Mouse (Mus musculus) CH12.LX (cell line): ENCODE results near the gene Htr1f. TPM values are rescaled to one million over a fixed set of nuclear protein-coding genes. Genes with fewer than 3 reads are reported as not detected.

Experiments used
- DNase-seq: peaks from one replicate; pipeline ENCODE4 v3.0.0-alpha.2; 2013; ENCODE audit errors: extremely low read depth
- H3K27ac ChIP-seq: 2 replicates; pipeline ENCODE4 v1.5.1; 2012; ENCODE audit warnings: low read depth, mild to moderate bottlenecking, control low read depth, moderate library complexity; ENCODE audit not compliant: insufficient read depth
- H3K27me3 ChIP-seq: replicated peaks from 2 replicates; pipeline ENCODE3; 2012; ENCODE audit warnings: inconsistent platforms
- H3K36me3 ChIP-seq, 2 experiments: replicated peaks in 1 of 2; 2 replicates each; pipeline versions ENCODE3 to v1.6.1; 2012; ENCODE audit warnings: inconsistent platforms in 1 of 2, low read length in 1 of 2, mild to moderate bottlenecking in 1 of 2, mixed read lengths in 1 of 2, moderate library complexity in 1 of 2; ENCODE audit not compliant: control insufficient read depth in 1 of 2, insufficient read depth in 1 of 2
- H3K4me1 ChIP-seq, 2 experiments: 2 replicates each; pipeline ENCODE4 v1.6.1; 2012; ENCODE audit warnings: inconsistent platforms in 1 of 2, moderate library complexity in 1 of 2; ENCODE audit not compliant: insufficient read depth in 2 of 2, control insufficient read depth in 1 of 2
- H3K4me2 ChIP-seq: 2 replicates; pipeline ENCODE4 v1.6.1; 2012; ENCODE audit warnings: low read depth, mild to moderate bottlenecking, control low read depth; ENCODE audit not compliant: poor library complexity, insufficient read depth, severe bottlenecking
- H3K4me3 ChIP-seq, 3 experiments: fragments of 150-350 bp in 1 of 3; sonication (generic) in 1 of 3; replicated peaks in 1 of 3; 2 replicates each; pipeline versions ENCODE3 to v1.5.1; 2011 to 2012; ENCODE audit warnings: low read depth in 2 of 3, low read length in 2 of 3, mild to moderate bottlenecking in 2 of 3, moderate library complexity in 2 of 3, control low read depth in 1 of 3, improper control_type of control experiment in 1 of 3, inconsistent platforms in 1 of 3, mixed read lengths in 1 of 3; ENCODE audit not compliant: poor library complexity in 1 of 3
- H3K79me2 ChIP-seq: replicated peaks from 2 replicates; pipeline ENCODE4 v1.6.1; 2012; ENCODE audit warnings: mild to moderate bottlenecking, moderate library complexity; ENCODE audit not compliant: control insufficient read depth, poor library complexity, insufficient read depth, severe bottlenecking; ENCODE audit errors: extremely low read depth
- H3K9ac ChIP-seq: 2 replicates; pipeline ENCODE4 v1.6.1; 2012; ENCODE audit warnings: low read depth, mild to moderate bottlenecking, control low read depth, moderate library complexity; ENCODE audit not compliant: insufficient read depth
- H3K9me3 ChIP-seq: replicated peaks from 2 replicates; pipeline ENCODE3; 2012; ENCODE audit warnings: low read length, inconsistent platforms, mixed read lengths
- CHD1 ChIP-seq: IDR thresholded peaks from 2 replicates; pipeline ENCODE4 v1.6.1; 2012; ENCODE audit warnings: low read depth, low read length, improper control_type of control experiment, inconsistent platforms
- CTCF ChIP-seq, 2 experiments: IDR thresholded peaks in 1 of 2; conservative IDR thresholded peaks in 1 of 2; 2 replicates each; pipeline ENCODE4 v1.5.1; 2011 to 2012; ENCODE audit warnings: low read depth in 2 of 2, low read length in 2 of 2, improper control_type of control experiment in 1 of 2, inconsistent platforms in 1 of 2, mild to moderate bottlenecking in 1 of 2, moderate library complexity in 1 of 2
- E2F4 ChIP-seq: IDR thresholded peaks from 2 replicates; pipeline ENCODE4 v1.6.1; 2011; ENCODE audit warnings: low read depth, low read length, improper control_type of control experiment; ENCODE audit not compliant: insufficient replicate concordance
- ELF1 ChIP-seq: IDR thresholded peaks from 2 replicates; pipeline ENCODE4 v1.6.1; 2014; ENCODE audit warnings: low read depth, mild to moderate bottlenecking, inconsistent platforms, low read length, improper control_type of control experiment
- EP300 ChIP-seq: IDR thresholded peaks from 2 replicates; pipeline ENCODE4 v1.6.1; 2011; ENCODE audit warnings: low read length, improper control_type of control experiment
- ETS1 ChIP-seq: conservative IDR thresholded peaks from 2 replicates; pipeline ENCODE4 v1.6.1; 2012; ENCODE audit warnings: low read depth, mild to moderate bottlenecking, inconsistent platforms, low read length, improper control_type of control experiment, moderate library complexity
- GABPA ChIP-seq: IDR thresholded peaks from 2 replicates; pipeline ENCODE4 v1.6.1; 2012; ENCODE audit warnings: low read depth, low read length, improper control_type of control experiment, inconsistent platforms; ENCODE audit not compliant: insufficient replicate concordance
- IRF4 ChIP-seq: IDR thresholded peaks from 2 replicates; pipeline ENCODE4 v1.6.1; 2014; ENCODE audit warnings: low read depth, mild to moderate bottlenecking, inconsistent platforms, low read length, improper control_type of control experiment
- MAFK ChIP-seq: IDR thresholded peaks from 2 replicates; pipeline ENCODE4 v1.6.1; 2011; ENCODE audit warnings: low read length, improper control_type of control experiment; ENCODE audit not compliant: insufficient replicate concordance
- MAX ChIP-seq: IDR thresholded peaks from 2 replicates; pipeline ENCODE4 v1.6.1; 2011; ENCODE audit warnings: low read length, improper control_type of control experiment
- MEF2A ChIP-seq: IDR thresholded peaks from 2 replicates; pipeline ENCODE4 v1.6.1; 2014; ENCODE audit warnings: low read depth, mild to moderate bottlenecking, inconsistent platforms, low read length, improper control_type of control experiment, borderline replicate concordance
- MXI1 ChIP-seq: IDR thresholded peaks from 2 replicates; pipeline ENCODE4 v1.6.1; 2011; ENCODE audit warnings: mild to moderate bottlenecking, low read depth, low read length, improper control_type of control experiment
- MYC ChIP-seq: IDR thresholded peaks from 2 replicates; pipeline ENCODE4 v1.6.1; 2011; ENCODE audit warnings: low read depth, mild to moderate bottlenecking, improper control_type of control experiment, low read length
- NELFE ChIP-seq: IDR thresholded peaks from 2 replicates; pipeline ENCODE4 v1.6.1; 2011; ENCODE audit warnings: low read depth, low read length, improper control_type of control experiment
- NRF1 ChIP-seq: IDR thresholded peaks from 2 replicates; pipeline ENCODE4 v1.6.1; 2014; ENCODE audit warnings: low read depth, mild to moderate bottlenecking, inconsistent platforms, low read length, improper control_type of control experiment, moderate library complexity
- PAX5 ChIP-seq: IDR thresholded peaks from 2 replicates; pipeline ENCODE4 v1.6.1; 2012; ENCODE audit warnings: low read length, inconsistent platforms, mixed read lengths
- POLR2A ChIP-seq: IDR thresholded peaks from 2 replicates; pipeline ENCODE4 v1.6.1; 2011; ENCODE audit warnings: low read depth, mild to moderate bottlenecking, improper control_type of control experiment, low read length
- RCOR1 ChIP-seq: conservative IDR thresholded peaks from 2 replicates; pipeline ENCODE4 v1.6.1; 2012; ENCODE audit warnings: low read depth, mild to moderate bottlenecking, inconsistent platforms, low read length, improper control_type of control experiment
- SIN3A ChIP-seq: IDR thresholded peaks from 2 replicates; pipeline ENCODE4 v1.6.1; 2012; ENCODE audit warnings: low read length, improper control_type of control experiment, inconsistent platforms
- TBP ChIP-seq: conservative IDR thresholded peaks from 2 replicates; pipeline ENCODE4 v1.6.1; 2011; ENCODE audit warnings: low read depth, low read length, improper control_type of control experiment
- TCF12 ChIP-seq: IDR thresholded peaks from 2 replicates; pipeline ENCODE4 v1.6.1; 2014; ENCODE audit warnings: low read depth, mild to moderate bottlenecking, inconsistent platforms, low read length, improper control_type of control experiment
- UBTF ChIP-seq: IDR thresholded peaks from 2 replicates; pipeline ENCODE4 v1.6.1; 2012; ENCODE audit warnings: low read depth, mild to moderate bottlenecking, inconsistent platforms, low read length, improper control_type of control experiment, moderate library complexity
- USF1 ChIP-seq: IDR thresholded peaks from 2 replicates; pipeline ENCODE4 v1.6.1; 2014; ENCODE audit warnings: low read depth, mild to moderate bottlenecking, inconsistent platforms, low read length, improper control_type of control experiment
- USF2 ChIP-seq: conservative IDR thresholded peaks from 2 replicates; pipeline ENCODE4 v1.6.1; 2011; ENCODE audit warnings: low read depth, low read length, improper control_type of control experiment
- ZC3H11A ChIP-seq: IDR thresholded peaks from 2 replicates; pipeline ENCODE4 v1.6.1; 2012; ENCODE audit warnings: low read depth, mild to moderate bottlenecking, inconsistent platforms, low read length, improper control_type of control experiment
- ZKSCAN1 ChIP-seq: IDR thresholded peaks from 2 replicates; pipeline ENCODE4 v1.6.1; 2012; ENCODE audit warnings: low read depth, inconsistent platforms, low read length, improper control_type of control experiment, borderline replicate concordance
- ZMIZ1 ChIP-seq: IDR thresholded peaks from 2 replicates; pipeline ENCODE4 v1.6.1; 2012; ENCODE audit warnings: low read depth, mild to moderate bottlenecking, inconsistent platforms, low read length, improper control_type of control experiment
- ZNF384 ChIP-seq: IDR thresholded peaks from 2 replicates; pipeline ENCODE4 v1.6.1; 2012; ENCODE audit warnings: low read depth, low read length, improper control_type of control experiment, inconsistent platforms
- dilution Hi-C: fragments of 300-500 bp; cut with MboI; formaldehyde crosslinking; loops from 2 replicates; pipeline ENCODE4 v1.14.3; 2020; ENCODE audit warnings: low sequenced_read_pairs; ENCODE audit not compliant: extremely low pct_unique_long_range_greater_than_20kb, extremely low pct_ligation_motif_present
- in situ Hi-C: fragments of 300-500 bp; cut with MboI; formaldehyde crosslinking; loops from 3 replicates; pipeline ENCODE4 v1.14.3; 2019; ENCODE audit warnings: low sequenced_read_pairs, low pct_ligation_motif_present, low pct_unique_long_range_greater_than_20kb, mixed read lengths
- polyA plus RNA-seq: library from polyadenylated mRNA; unstranded; fragments of >175 nt; gene quantifications from 2 replicates; pipeline ENCODE4 v1.2.1, GENCODE M21; 2012; ENCODE audit warnings: low read depth; ENCODE audit not compliant: insufficient read length
- total RNA-seq, 2 experiments: library from RNA; depleted of rRNA; stranded (reverse); fragments of 300-350 nt in 1 of 2; fragments of >200 nt in 1 of 2; gene quantifications; 2 replicates each; pipeline ENCODE4 v1.2.3; 2012 to 2014

Htr1f gene
- total and polyA plus RNA-seq, 3 experiments, result not detected

DNA sequence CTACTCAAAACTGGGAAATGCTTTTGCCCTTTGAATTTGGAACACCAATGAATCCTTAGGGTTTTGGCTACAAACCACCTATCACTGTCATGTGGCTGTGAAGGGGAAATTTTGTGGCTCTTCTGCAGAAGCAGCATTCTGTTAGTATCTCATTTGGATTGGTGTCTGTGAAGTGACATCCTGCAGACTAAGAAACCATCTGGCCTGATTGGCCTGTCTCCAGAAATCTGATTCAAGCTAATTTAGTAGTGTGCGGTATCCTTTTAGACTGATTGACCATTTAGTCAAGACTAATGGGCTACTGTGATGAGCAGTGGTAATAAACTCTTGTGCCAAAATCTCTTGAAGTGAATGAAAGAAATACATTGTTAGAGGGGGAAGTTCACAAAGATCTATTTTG, 76.0 kb downstream of the Htr1f start:
- H3K9ac ChIP-seq, result no peak overlapping the region
- no peaks in the 10 kb centered on the region for H3K36me3 ChIP-seq
- H3K4me1 ChIP-seq, result no peaks in the 10 kb centered on the region
- dilution Hi-C loops, result no loop called here
- no peaks in the 10 kb centered on the region for H3K79me2 ChIP-seq
- no peaks in the 10 kb centered on the region for H3K9me3 ChIP-seq
- H3K4me3 ChIP-seq, result no peak overlapping the region
- no peak overlapping the region for H3K4me2 ChIP-seq
- no peaks in the 10 kb centered on the region for H3K27me3 ChIP-seq
- no peak overlapping the region for H3K27ac ChIP-seq
- TF ChIP-seq UBTF (no peak), ZC3H11A (no peak), MAFK (no peak), POLR2A (no peak), ZKSCAN1 (no peak), SIN3A (no peak), IRF4 (no peak), USF1 (no peak), CTCF (conservative IDR thresholded peaks at IDR 0.05 in 1 of 2, IDR thresholded peaks at IDR 0.05 in 1 of 2; ENCODE audit: low read depth in 2 of 2, low read length in 2 of 2) (no peak), MXI1 (no peak), ELF1 (no peak), USF2 (no peak), CHD1 (no peak), MYC (no peak), ETS1 (no peak), EP300 (no peak), PAX5 (no peak), E2F4 (no peak), MEF2A (no peak), ZNF384 (no peak)
- DNase-seq, result no peak
- in situ Hi-C loops, result no loop called here

DNA sequence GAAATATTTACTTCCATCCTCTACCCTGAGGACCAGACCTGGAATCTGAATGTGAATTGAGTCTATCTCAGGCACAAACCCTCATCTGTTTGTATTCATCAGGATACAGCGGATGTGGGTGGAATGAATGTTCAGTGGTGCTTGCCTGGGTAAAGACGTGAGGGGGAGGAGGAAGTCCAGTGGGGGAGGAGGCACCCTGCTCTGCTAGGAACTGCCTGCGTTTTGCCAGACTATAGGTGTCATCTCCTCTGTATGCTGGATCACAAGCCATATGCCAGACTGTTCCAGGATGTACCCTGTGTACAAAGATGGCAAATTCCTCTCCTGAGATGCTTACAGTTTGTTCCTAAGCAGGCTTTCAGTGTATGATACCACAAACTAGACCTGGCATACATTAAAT, 83.3 kb downstream of the Htr1f start:
- no peak overlapping the region for H3K4me3 ChIP-seq
- H3K4me1 ChIP-seq, result no peaks in the 10 kb centered on the region
- no peaks in the 10 kb centered on the region for H3K79me2 ChIP-seq
- no peak overlapping the region for H3K27ac ChIP-seq
- H3K9me3 ChIP-seq, result no peaks in the 10 kb centered on the region
- TF ChIP-seq ZKSCAN1, result no peak
- TF ChIP-seq NELFE, result no peak
- no peak for TF ChIP-seq USF2
- no peak for TF ChIP-seq RCOR1
- no peak for TF ChIP-seq E2F4
- no peak for TF ChIP-seq GABPA
- TF ChIP-seq MAX, result no peak
- no peak for TF ChIP-seq TBP
- TF ChIP-seq POLR2A, result no peak
- TF ChIP-seq NRF1, result no peak
- no peak for TF ChIP-seq TCF12
- no peak for TF ChIP-seq ETS1
- no peak for TF ChIP-seq ZMIZ1
- no peak for TF ChIP-seq MXI1
- TF ChIP-seq ELF1, result no peak
- TF ChIP-seq SIN3A, result no peak
- no peak for TF ChIP-seq CHD1
- TF ChIP-seq IRF4, result no peak
- TF ChIP-seq, all 38 proteins: peak for 0
- Histone ChIP-seq H3K9ac (no peak overlapping the region), H3K36me3 (no peaks in the 10 kb centered on the region), H3K4me2 (no peak overlapping the region), H3K27me3 (no peaks in the 10 kb centered on the region)
- no peak for DNase-seq
- dilution Hi-C loops, result no loop called here
- in situ Hi-C loops, result no loop called here
